Mouse (Mus musculus) heart, postnatal 4 days (tissue): Measurements from ENCODE around the gene Rims3. TPM values are rescaled to one million over a fixed set of nuclear protein-coding genes. Genes with fewer than 3 reads are reported as not detected.

Source experiments
- DNase-seq: peaks from one replicate; pipeline ENCODE4 v3.0.0; 2021
- total RNA-seq, 2 experiments: library from RNA; stranded (reverse); gene quantifications; 2 replicates each; pipeline ENCODE4 v1.2.3; 2021

Rims3 gene
- total RNA-seq, 2 experiments from 2014 or later, result 0.21 to 0.29 TPM

- no peak for DNase-seq
Measured at GRCm38 (mm10) chr4:120893656-120894401, 39.2 kb downstream of the Rims3 start.

DNA sequence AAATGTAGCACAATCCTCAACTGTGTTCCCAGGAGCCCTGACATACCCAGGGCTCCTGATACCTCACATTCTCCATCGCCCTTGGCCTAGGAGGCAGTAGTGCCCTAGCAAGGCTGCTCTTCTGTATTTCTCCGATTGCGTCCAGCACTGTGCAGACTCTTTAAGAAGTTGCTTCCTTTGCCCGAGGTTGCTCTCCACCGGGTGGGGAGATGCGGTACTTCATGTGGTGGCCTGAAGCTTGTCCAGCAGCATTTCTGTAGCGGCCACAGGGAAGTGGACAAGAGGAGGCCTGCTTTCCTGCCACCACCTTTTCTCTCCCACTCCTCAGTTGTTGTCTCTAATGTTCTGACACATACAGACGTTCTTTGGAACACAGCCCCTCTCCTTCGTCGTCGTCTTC is 40.0 kb downstream of the Rims3 start:
- no peak for DNase-seq

DNA sequence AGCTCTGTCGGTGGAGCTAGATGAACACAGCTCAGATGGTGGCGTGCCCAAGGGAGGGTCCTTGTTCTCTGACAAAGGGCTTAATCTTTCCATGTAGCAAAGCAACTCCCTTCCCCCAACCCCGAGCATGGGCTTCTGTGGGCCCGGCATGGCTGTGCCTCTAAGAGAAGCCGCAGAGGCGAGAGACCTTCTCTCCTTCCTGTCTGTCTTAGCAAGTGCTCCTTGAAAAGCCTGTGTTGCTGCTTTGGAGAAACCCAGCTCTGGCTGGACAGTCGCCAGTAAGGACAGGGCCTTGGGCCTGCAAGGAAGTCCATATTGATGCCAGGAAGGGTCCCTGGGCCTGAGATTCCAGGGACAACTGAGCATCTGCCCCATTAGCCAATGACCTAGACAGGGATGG is 40.6 kb downstream of the Rims3 start:
- DNase-seq, result no peak

DNA sequence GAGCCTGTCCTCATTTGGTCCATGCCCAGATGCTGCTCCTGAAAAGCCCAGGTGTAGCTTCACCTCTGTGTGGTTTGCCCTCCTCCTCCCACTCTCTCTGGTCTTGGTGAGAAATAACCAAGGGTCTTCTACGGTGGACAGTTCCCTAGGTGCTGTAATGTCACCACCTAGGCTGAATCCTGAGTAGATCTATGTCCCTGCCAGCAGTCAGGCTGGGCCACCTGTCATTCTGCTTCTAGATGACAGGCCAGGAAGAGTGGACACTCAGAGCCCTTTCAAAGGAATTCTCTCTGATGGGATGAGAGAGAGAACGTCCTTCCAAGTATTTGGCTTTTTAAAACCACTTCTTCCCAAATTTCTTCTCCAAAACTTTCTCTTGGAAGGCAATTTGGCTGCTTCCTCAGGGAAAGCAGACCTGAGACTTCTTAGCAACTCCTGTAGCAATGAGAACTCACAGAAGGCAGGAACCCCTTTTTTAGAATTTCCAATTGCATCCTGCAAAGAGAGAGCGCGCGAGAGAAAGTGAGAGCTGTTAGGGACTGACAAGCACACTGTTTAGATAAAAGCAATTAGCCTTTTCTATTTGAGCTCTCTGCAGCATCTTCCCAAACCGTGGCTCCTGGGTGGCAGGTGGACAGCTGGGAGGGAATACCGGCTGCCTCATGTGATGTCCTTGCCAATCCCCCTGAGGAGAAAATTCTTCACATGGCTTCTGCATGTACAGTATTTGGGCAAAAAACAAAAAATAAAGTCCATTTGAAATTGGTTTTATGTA is 41.4 kb downstream of the Rims3 start:
- DNase-seq, result no peak

DNA sequence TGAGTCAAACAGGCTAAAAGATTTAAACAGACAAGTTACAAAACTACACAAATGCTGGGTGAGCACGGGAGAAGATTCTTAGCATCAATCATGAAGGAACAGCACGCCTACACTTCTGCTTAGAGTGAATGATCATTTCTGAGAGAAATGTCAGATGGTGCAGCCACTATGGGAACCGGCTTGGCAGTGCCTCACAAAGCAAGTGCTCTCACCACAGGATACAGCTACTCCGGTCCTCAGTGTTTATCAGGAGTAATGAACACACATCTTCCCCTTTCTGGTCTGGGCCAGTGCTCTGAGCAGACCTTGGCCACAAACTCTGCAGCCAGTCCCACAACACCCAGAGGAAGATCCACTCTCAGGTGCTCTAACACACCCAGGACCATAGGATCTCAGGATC is 49.9 kb downstream of the Rims3 start:
- no peak for DNase-seq

GRCm38 (mm10) chr4:120905644-120906043 is 51.0 kb downstream of the Rims3 start:
- no peak for DNase-seq

DNA sequence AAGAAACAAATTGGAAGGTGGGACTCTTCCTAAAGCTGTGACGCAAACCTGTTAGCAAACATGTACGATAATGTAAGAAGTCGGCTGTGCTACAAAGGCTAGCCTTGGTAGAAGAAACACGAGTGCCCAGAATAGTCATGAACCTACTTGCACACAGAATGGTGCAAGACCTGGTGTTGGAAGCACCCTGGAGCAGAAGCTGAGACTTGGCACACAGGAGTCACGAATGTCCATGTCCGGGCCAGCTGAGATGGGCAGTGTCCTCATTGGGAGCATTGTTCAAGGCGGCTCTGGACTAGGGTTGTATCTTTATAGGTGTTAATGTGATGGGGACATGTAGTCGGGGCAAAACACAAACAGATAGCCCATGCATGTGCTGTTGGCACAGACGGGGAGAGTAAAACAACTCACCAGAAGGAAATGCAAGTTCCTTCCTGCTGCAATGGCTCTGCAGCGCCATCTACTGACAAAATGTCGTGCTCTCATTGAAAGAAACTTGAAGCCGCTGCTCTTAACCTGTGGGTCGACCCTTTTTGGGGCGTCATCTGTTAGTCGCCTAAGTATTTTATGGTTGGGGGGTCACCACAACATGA is 55.0 kb downstream of the Rims3 start:
- peak; percentile 70 for DNase-seq

DNA sequence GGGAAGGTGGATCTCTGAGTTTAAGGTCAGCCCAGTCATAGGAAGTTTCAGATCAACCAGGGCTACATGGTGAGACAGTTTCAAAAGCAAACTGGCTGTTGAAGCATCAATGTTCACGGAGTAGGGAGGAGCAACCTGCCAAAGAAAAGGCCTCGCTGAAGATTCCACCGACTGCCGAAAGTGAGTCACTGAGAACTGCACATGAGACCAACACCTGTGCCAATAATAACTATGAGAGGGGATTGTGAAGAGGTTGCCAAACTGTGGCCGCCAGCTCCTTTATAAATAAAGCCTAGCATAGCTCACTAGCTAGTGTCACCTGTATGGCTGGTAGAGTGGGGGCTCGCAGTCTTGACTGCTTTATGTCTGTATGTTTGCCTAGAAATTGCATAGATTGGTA is 56.5 kb downstream of the Rims3 start:
- DNase-seq, result no peak

GRCm38 (mm10) chr4:120912866-120913265 is 58.2 kb downstream of the Rims3 start:
- DNase-seq, result no peak

GRCm38 (mm10) chr4:120913443-120913842 is 58.8 kb downstream of the Rims3 start:
- no peak for DNase-seq

DNA sequence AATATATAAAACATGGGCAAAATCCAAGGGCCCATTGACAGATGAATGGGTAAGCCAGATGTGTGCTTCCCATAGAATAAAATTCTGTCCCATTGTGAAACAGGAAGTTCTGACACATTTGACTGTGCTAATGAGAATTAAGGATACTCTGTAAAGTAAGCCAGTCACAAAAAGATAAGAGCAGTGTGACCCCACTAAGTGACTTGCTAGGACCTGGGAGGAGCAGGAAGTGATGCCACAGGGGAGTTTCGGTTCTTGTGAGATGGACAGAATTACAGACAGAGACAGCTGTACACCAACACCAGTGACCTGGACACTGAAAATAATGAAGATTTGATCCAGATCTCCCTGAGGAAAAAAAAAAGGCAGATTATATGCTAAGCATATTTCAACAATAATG is 59.2 kb downstream of the Rims3 start:
- DNase-seq, result no peak

GRCm38 (mm10) chr4:120914501-120914900 is 59.9 kb downstream of the Rims3 start:
- DNase-seq, result no peak

DNA sequence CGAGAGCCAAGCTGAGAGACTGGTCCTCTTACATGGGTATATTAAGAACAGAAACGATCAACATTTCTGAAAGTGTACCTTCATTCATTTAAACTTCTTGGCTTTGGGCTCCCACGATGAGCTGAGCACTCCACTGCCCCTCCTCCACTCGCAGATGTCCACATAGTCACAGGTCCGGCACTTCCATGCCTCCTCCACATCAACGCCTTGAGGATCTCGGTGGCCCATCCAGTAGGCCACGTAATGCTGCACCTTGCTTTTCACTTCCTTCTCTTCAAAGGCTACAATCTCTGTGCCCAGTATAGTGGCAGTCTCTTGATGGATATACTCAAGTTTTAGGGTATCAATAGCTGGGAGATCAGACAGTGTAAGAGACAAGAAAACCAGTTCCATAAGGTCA is 66.8 kb downstream of the Rims3 start:
- DNase-seq, result no peak

GRCm38 (mm10) chr4:120924554-120925299 is 70.1 kb downstream of the Rims3 start, which contains the start of gene Exo5:
Gene Exo5, minus strand, starts transcription at chr4:120925017.
- DNase-seq, result peak; percentile 95

DNA sequence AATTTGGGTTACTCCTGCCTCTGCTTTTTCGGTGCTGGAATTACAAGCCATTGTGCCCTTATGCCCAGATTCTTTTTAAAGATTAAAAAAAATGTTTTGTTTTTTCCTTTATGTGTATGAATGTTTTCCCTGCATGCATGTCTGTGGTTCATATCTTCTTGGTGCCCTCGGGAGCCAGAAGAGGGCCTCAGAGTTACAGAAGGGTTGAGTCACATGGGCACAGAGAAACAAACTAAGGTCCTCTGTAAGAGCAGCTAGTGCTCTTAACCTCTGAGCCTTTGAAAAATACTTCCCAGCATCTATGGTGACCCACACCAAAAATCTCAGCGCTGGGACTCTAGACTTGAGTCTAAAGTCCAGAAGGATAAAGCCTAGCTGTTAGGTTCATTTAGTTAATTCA is 70.8 kb downstream of the Rims3 start:
- DNase-seq, result peak; percentile 26

GRCm38 (mm10) chr4:120928686-120929085 is 74.1 kb downstream of the Rims3 start:
- DNase-seq, result peak; percentile 50

- no peak for DNase-seq
Measured at GRCm38 (mm10) chr4:120930736-120931135, 76.1 kb downstream of the Rims3 start.

DNA sequence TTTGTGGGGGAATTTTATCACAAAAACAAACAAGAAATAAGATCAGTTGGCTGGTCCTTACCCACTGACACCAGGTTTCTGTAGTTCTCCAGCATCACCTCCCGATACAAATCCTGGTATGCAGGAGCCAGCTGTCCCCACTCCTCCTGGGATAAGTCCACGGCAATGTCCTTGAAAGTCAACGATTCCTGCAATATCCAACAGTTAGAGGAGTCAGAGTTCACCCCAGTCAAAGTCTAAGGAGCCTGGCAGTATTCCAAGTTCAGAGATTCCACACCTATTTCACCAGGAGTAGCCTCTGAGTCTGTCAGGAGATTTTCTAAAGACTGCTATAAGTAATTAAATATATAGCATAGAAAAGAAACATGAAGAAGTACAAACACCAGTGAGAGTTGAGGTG is 80.4 kb downstream of the Rims3 start:
- no peak for DNase-seq
